8 mouse cellular contexts compared by ENCODE assay signal in the genomic region with DNA sequence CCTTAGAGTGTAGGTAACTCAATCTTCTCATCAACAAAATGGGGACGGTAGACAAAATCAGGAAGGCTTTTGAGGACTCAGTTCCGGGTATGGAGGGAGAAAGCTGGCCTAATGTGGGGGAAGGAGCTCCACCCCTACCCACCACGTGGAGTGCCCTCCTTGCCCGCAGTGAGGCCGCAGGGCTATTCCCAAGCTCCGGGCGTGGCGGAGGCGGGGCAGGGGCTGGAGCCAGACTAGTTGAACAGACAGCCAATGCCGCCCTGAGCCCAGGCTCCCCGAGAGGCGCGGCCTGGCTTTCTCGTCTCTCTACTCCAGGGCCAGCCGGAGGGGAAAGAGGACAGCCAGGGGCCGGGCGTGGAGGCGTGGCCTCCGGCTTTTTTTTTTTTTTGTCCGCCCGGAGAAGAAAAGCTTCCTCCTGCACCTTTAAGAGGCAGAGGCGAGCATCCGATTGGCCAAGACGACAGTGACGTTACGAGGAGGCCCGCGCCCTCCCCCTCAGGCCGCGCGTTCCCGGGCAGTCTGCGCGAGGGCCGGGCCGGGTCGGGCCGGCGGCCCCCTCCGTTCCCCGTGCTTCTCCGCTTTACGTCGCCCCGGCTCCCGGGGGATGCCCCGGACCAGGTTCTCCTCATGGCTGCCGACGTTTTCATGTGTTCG. TPM values are rescaled to one million over a fixed set of nuclear protein-coding genes. Genes with fewer than 3 reads are reported as not detected.
DNase-seq lines count a peak whose midpoint lies in the region; ATAC-seq and TF ChIP-seq lines count a peak whose summit lies in the region.

Gene Mlxip, plus strand, starts transcription at position 496 of the 654 bp plus-strand sequence.

- no peaks in the 10 kb centered on the region for H3K9me3 ChIP-seq in MEL (replicated peaks; ENCODE audit: insufficient read depth, low read length)
- H3K9me3 ChIP-seq in lung, embryonic 16.5 days (ENCODE audit: control insufficient read depth, low read length) = no peaks in the 10 kb centered on the region

- peak within 1 kb of the TSS; percentile 73 for H3K27ac ChIP-seq in MEL (ENCODE audit: control insufficient read depth, low read depth, low read length)
- H3K27ac ChIP-seq in cerebellum, adult 2 months (ENCODE audit: insufficient read depth, low read length) = peak within 1 kb of the TSS; percentile 70
- H3K27ac ChIP-seq in lung, embryonic 16.5 days (ENCODE audit: low read length) = peak within 1 kb of the TSS; percentile 93

- peaks cover 40% of the 10 kb centered on the region for H3K79me2 ChIP-seq in MEL (ENCODE audit: control insufficient read depth, insufficient read depth, low read length, poor library complexity)

- TF ChIP-seq CTCF in MEL (IDR thresholded peaks at IDR 0.05 in 2 of 3, conservative IDR thresholded peaks at IDR 0.05 in 1 of 3; ENCODE audit: control insufficient read depth in 1 of 3, insufficient read depth in 1 of 3, low read depth in 2 of 3, low read length in 3 of 3, poor library complexity in 1 of 3, severe bottlenecking in 1 of 3) = no peak
- TF ChIP-seq CTCF in cerebellum, adult 2 months (IDR thresholded peaks at IDR 0.05; ENCODE audit: borderline replicate concordance, insufficient read depth, low read depth, low read length) = no peak

- peak; percentile 97 for DNase-seq in MEL (ENCODE audit: low read depth, low spot score)
- DNase-seq in cerebellum, adult 2 months = peak; percentile 93 to 94
- peak; percentile 94 for DNase-seq in forelimb bud, embryonic 11.5 days (ENCODE audit: low read depth, low spot score)
- DNase-seq in layer of hippocampus, adult 9-10 months (ENCODE audit: low spot score) = peak; percentile 69
- DNase-seq in ovary, postnatal 10 days (ENCODE audit: low spot score) = peak; percentile 82
- peak; percentile 84 for DNase-seq in thymus, postnatal 10 days (ENCODE audit: low spot score in 2 of 2)

- peaks cover 0 to 29% of the 10 kb centered on the region in 2 experiments; a peak in 2 of 4 replicates for H3K36me3 ChIP-seq in MEL (ENCODE audit: control insufficient read depth in 1 of 2, insufficient read depth in 2 of 2, low read length in 2 of 2)
- no peaks in the 10 kb centered on the region for H3K36me3 ChIP-seq in lung, embryonic 16.5 days (ENCODE audit: control insufficient read depth, insufficient read depth, low read length)

- H3K9ac ChIP-seq in MEL (ENCODE audit: control insufficient read depth, low read depth, low read length, poor library complexity, severe bottlenecking) = peak within 1 kb of the TSS; percentile 96
- peak within 1 kb of the TSS; percentile 95 for H3K9ac ChIP-seq in lung, embryonic 16.5 days (ENCODE audit: low read length)

- peak within 1 kb of the TSS; percentile 92 for H3K4me2 ChIP-seq in lung, embryonic 16.5 days (ENCODE audit: low read depth, low read length)

- H3K27me3 ChIP-seq in MEL (ENCODE audit: control insufficient read depth in 1 of 2, insufficient read depth in 2 of 2, low read length in 2 of 2) = no peaks in the 10 kb centered on the region
- H3K27me3 ChIP-seq in cerebellum, adult 2 months (ENCODE audit: control insufficient read depth, insufficient read depth, low read length) = no peaks in the 10 kb centered on the region
- H3K27me3 ChIP-seq in lung, embryonic 16.5 days (ENCODE audit: control insufficient read depth, insufficient read depth, low read depth, low read length) = no peaks in the 10 kb centered on the region

- TF ChIP-seq RAD21 in MEL (IDR thresholded peaks at IDR 0.05; ENCODE audit: low read depth, low read length) = no peak

- peak within 1 kb of the TSS; percentile 88 to 97 for H3K4me3 ChIP-seq in MEL (ENCODE audit: control insufficient read depth in 1 of 2, insufficient read depth in 1 of 2, low read depth in 2 of 2, low read length in 2 of 2)
- H3K4me3 ChIP-seq in cerebellum, adult 2 months (replicated peaks; ENCODE audit: insufficient read depth, low read depth, low read length) = peak within 1 kb of the TSS; percentile 99
- H3K4me3 ChIP-seq in lung, embryonic 16.5 days (ENCODE audit: low read length) = peak within 1 kb of the TSS; percentile 96

- TF ChIP-seq POLR2A in MEL (IDR thresholded peaks at IDR 0.05; ENCODE audit: control insufficient read depth in 1 of 2, insufficient read depth in 1 of 2, low read depth in 1 of 2, low read length in 2 of 2, poor library complexity in 1 of 2) = peak; percentile 88 to 94
- peak; percentile 85 for TF ChIP-seq POLR2A in cerebellum, adult 2 months (IDR thresholded peaks at IDR 0.05; ENCODE audit: borderline replicate concordance, insufficient read depth, low read length)

- ATAC-seq in hematopoietic stem cell, adult 5-6 weeks (replicated peaks in 1 of 2; ENCODE audit: insufficient read depth in 1 of 2, low FRiP score in 2 of 2, low TSS enrichment in 1 of 2, low read depth in 1 of 2, poor library complexity in 2 of 2, severe bottlenecking in 2 of 2) = peak; percentile 85 to 91
- peak; percentile 99 for ATAC-seq in lung, embryonic 16.5 days (ENCODE audit: low read depth)

- under 1% methylated on average over 50 of the region's 50 CpGs for WGBS in cerebellum, adult 2 months
- 0% methylated on average over 31 of the region's 50 CpGs for WGBS in lung, embryonic 16.5 days

- peaks cover 3 to 26% of the 10 kb centered on the region in 2 experiments; a peak in 3 of 4 replicates for H3K4me1 ChIP-seq in MEL (ENCODE audit: control insufficient read depth in 1 of 2, insufficient read depth in 2 of 2, low read length in 2 of 2)
- H3K4me1 ChIP-seq in cerebellum, adult 2 months (ENCODE audit: control insufficient read depth, insufficient read depth, low read length) = peaks cover 8% of the 10 kb centered on the region; the same call in 1 of the 2 replicates
- peaks cover 24% of the 10 kb centered on the region for H3K4me1 ChIP-seq in lung, embryonic 16.5 days (replicated peaks; ENCODE audit: control insufficient read depth, insufficient read depth, low read length)

- no peak for TF ChIP-seq EP300 in MEL (IDR thresholded peaks at IDR 0.05; ENCODE audit: low read depth in 1 of 2, low read length in 2 of 2)

TF ChIP-seq in MEL, 35 proteins besides CTCF, POLR2A, EP300 and RAD21:
- peak; percentile 30; the same call in 1 of the 2 replicates for TF ChIP-seq TBP (IDR thresholded peaks at IDR 0.05; ENCODE audit: low read depth, low read length)
- TF ChIP-seq ZMIZ1 (IDR thresholded peaks at IDR 0.05; ENCODE audit: low read depth, low read length) = peak; percentile 64
- no peak for TF ChIP-seq GATA1 (IDR thresholded peaks at IDR 0.05; ENCODE audit: low read depth, low read length)
- TF ChIP-seq ZNF384 (IDR thresholded peaks at IDR 0.05; ENCODE audit: low read depth, low read length) = peak; percentile 97
- TF ChIP-seq MAX (IDR thresholded peaks at IDR 0.05; ENCODE audit: low read length) = peak; percentile 92
- TF ChIP-seq MYC (IDR thresholded peaks at IDR 0.05; ENCODE audit: low read depth, low read length) = peak; percentile 93
- no peak; a peak in 1 of 4 replicates for TF ChIP-seq USF2 (IDR thresholded peaks at IDR 0.05; ENCODE audit: borderline replicate concordance in 1 of 2, insufficient read depth in 1 of 2, low read depth in 1 of 2, low read length in 2 of 2)
- 0 out of 2 replicates have a peak, but pooled peaks have one; percentile 17 for TF ChIP-seq NRF1 (IDR thresholded peaks at IDR 0.05; ENCODE audit: insufficient read depth, low read depth, low read length, poor library complexity, severe bottlenecking)
- no peak for TF ChIP-seq POLR2AphosphoS5 (IDR thresholded peaks at IDR 0.05; ENCODE audit: borderline replicate concordance, low read depth, low read length)
- peak; percentile 80 for TF ChIP-seq USF1 (IDR thresholded peaks at IDR 0.05; ENCODE audit: low read depth, low read length)
- no peak for TF ChIP-seq CHD2 (IDR thresholded peaks at IDR 0.05; ENCODE audit: low read length)
- TF ChIP-seq TCF12 (IDR thresholded peaks at IDR 0.05; ENCODE audit: low read depth, low read length) = 0 out of 2 replicates have a peak, but pooled peaks have one; percentile 33
- peak; percentile 82; the same call in 1 of the 2 replicates for TF ChIP-seq UBTF (IDR thresholded peaks at IDR 0.05; ENCODE audit: borderline replicate concordance, insufficient read depth, low read depth, low read length)
- peak; percentile 80 for TF ChIP-seq NELFE (IDR thresholded peaks at IDR 0.05; ENCODE audit: low read depth, low read length)
- TF ChIP-seq POLR2AphosphoS2 (IDR thresholded peaks at IDR 0.05; ENCODE audit: low read length) = 0 out of 2 replicates have a peak, but pooled peaks have one; percentile 42
- TF ChIP-seq ETS1 (IDR thresholded peaks at IDR 0.05; ENCODE audit: low read depth, low read length) = peak; percentile 44; the same call in 1 of the 2 replicates
- peak; percentile 59 for TF ChIP-seq HCFC1 (IDR thresholded peaks at IDR 0.05; ENCODE audit: low read depth, low read length)
- TF ChIP-seq SIN3A (IDR thresholded peaks at IDR 0.05; ENCODE audit: low read length) = peak; percentile 76
- peak; percentile 98 for TF ChIP-seq MXI1 (IDR thresholded peaks at IDR 0.05; ENCODE audit: low read depth, low read length)
- peak; percentile 70; the same call in 1 of the 2 replicates for TF ChIP-seq ELF1 (IDR thresholded peaks at IDR 0.05; ENCODE audit: low read depth, low read length)

RNA-seq across cellular contexts. Expression of gene Mlxip, which starts in this region (rescaled TPM):
- total RNA-seq in MEL (2012; rRNA removed) = 5.2 and 5.7 TPM in 2 replicates
- 10 to 100 TPM in 1 of 2 experiments, not detected in 1; 21.9 TPM for polyA plus RNA-seq in MEL (2012; ENCODE audit: insufficient read depth in 1 of 2, insufficient read length in 2 of 2, low read depth in 1 of 2, low replicate concordance in 2 of 2, missing spikeins in 1 of 2)
- polyA plus RNA-seq in cerebellum, adult 2 months (2012; rRNA removed) = 21.7 and 24.2 TPM in 2 replicates
- total RNA-seq in hematopoietic stem cell, adult 5-6 weeks (2017) = 16.0 and 25.1 TPM in 2 replicates
- 15.0 and 17.8 TPM in 2 replicates for polyA plus RNA-seq in lung, embryonic 16.5 days (2015; fragmentation: Nextera tagmentation; extraction: Ambion mirVana)

Comparison
In these comparisons a context has a peak if more than half of its experiments do, and no peak if none do; other contexts are left out.
1. Peak in every context shown above with its lines: DNase-seq, ATAC-seq, H3K4me3 ChIP-seq and H3K27ac ChIP-seq.